Mouse (Mus musculus): ENCODE data around the gene Lrp2bp.

The Lrp2bp gene

GRCm38 (mm10) chr8:45999138-45999783, at the start of gene Lrp2bp:
Gene Lrp2bp, plus strand, starts transcription at chr8:45999303.
- peaks cover 28% of the 10 kb centered on the region for H3K36me3 ChIP-seq (ENCODE audit: insufficient read depth, low read length)
- H3K27me3 ChIP-seq (ENCODE audit: insufficient read depth, low read length), result no peaks in the 10 kb centered on the region
- TF ChIP-seq CTCF (conservative IDR thresholded peaks at IDR 0.05; ENCODE audit: low read length) (no peak), NANOG (IDR thresholded peaks at IDR 0.05; ENCODE audit: borderline replicate concordance, low read length) (no peak), POU5F1 (IDR thresholded peaks at IDR 0.05; ENCODE audit: borderline replicate concordance, low read length) (no peak)
- peaks cover 10% of the 10 kb centered on the region for H3K4me1 ChIP-seq (replicated peaks; ENCODE audit: low read depth, low read length)
- H3K9me3 ChIP-seq (ENCODE audit: low read length), result peaks cover 23% of the 10 kb centered on the region
- peak within 1 kb of the TSS; percentile 80 for H3K4me3 ChIP-seq (replicated peaks; ENCODE audit: low read length)

- no peak for TF ChIP-seq CTCF (conservative IDR thresholded peaks at IDR 0.05; ENCODE audit: low read length)
- TF ChIP-seq NANOG (IDR thresholded peaks at IDR 0.05; ENCODE audit: borderline replicate concordance, low read length), result peak; percentile 82
- H3K9me3 ChIP-seq (ENCODE audit: low read length), result peaks cover 10% of the 10 kb centered on the region
- no peak overlapping the region for H3K4me3 ChIP-seq (replicated peaks; ENCODE audit: low read length)
- no peaks in the 10 kb centered on the region for H3K4me1 ChIP-seq (replicated peaks; ENCODE audit: low read depth, low read length)
- H3K36me3 ChIP-seq (ENCODE audit: insufficient read depth, low read length), result no peaks in the 10 kb centered on the region
- no peaks in the 10 kb centered on the region for H3K27me3 ChIP-seq (ENCODE audit: insufficient read depth, low read length)
These were observed 48.5 kb upstream of the Lrp2bp start for GRCm38 (mm10) chr8:45950622-45951021.

- TF ChIP-seq POU5F1 (IDR thresholded peaks at IDR 0.05; ENCODE audit: borderline replicate concordance, low read length), result no peak
- TF ChIP-seq CTCF (conservative IDR thresholded peaks at IDR 0.05; ENCODE audit: low read length), result peak; percentile 43
- TF ChIP-seq NANOG (IDR thresholded peaks at IDR 0.05; ENCODE audit: borderline replicate concordance, low read length), result no peak
- H3K4me1 ChIP-seq (replicated peaks; ENCODE audit: low read depth, low read length), result 0 out of 2 replicates have a peak, but pooled peaks cover 3% of the 10 kb centered on the region
- H3K27me3 ChIP-seq (ENCODE audit: insufficient read depth, low read length), result no peaks in the 10 kb centered on the region
- no peak overlapping the region for H3K4me3 ChIP-seq (replicated peaks; ENCODE audit: low read length)
- peaks cover 44% of the 10 kb centered on the region for H3K9me3 ChIP-seq (ENCODE audit: low read length)
- no peaks in the 10 kb centered on the region for H3K36me3 ChIP-seq (ENCODE audit: insufficient read depth, low read length)
These were observed 28.2 kb upstream of the Lrp2bp start for GRCm38 (mm10) chr8:45970894-45971293.

GRCm38 (mm10) chr8:45973988-45974505, 25.1 kb upstream of the Lrp2bp start:
- H3K4me1 ChIP-seq (replicated peaks; ENCODE audit: low read depth, low read length), result 0 out of 2 replicates have a peak, but pooled peaks cover 3% of the 10 kb centered on the region
- peaks cover 59% of the 10 kb centered on the region for H3K9me3 ChIP-seq (ENCODE audit: low read length)
- H3K36me3 ChIP-seq (ENCODE audit: insufficient read depth, low read length), result peaks cover 5% of the 10 kb centered on the region; the same call in 1 of the 2 replicates
- TF ChIP-seq POU5F1 (IDR thresholded peaks at IDR 0.05; ENCODE audit: borderline replicate concordance, low read length) (no peak), NANOG (IDR thresholded peaks at IDR 0.05; ENCODE audit: borderline replicate concordance, low read length) (no peak), CTCF (conservative IDR thresholded peaks at IDR 0.05; ENCODE audit: low read length) (no peak)
- H3K27me3 ChIP-seq (ENCODE audit: insufficient read depth, low read length), result no peaks in the 10 kb centered on the region
- no peak overlapping the region for H3K4me3 ChIP-seq (replicated peaks; ENCODE audit: low read length)

GRCm38 (mm10) chr8:45975126-45975836, 23.8 kb upstream of the Lrp2bp start, which contains the start of the genes 1700029J07Rik and Ufsp2:
Gene 1700029J07Rik, minus strand, starts transcription at chr8:45975252.
Gene Ufsp2, plus strand, starts transcription at chr8:45975528.
- H3K4me3 ChIP-seq (replicated peaks; ENCODE audit: low read length), result peak within 1 kb of the TSS; percentile 77
- H3K36me3 ChIP-seq (ENCODE audit: insufficient read depth, low read length), result peaks cover 5% of the 10 kb centered on the region; the same call in 1 of the 2 replicates
- no peaks in the 10 kb centered on the region for H3K27me3 ChIP-seq (ENCODE audit: insufficient read depth, low read length)
- TF ChIP-seq POU5F1 (IDR thresholded peaks at IDR 0.05; ENCODE audit: borderline replicate concordance, low read length) (no peak), CTCF (conservative IDR thresholded peaks at IDR 0.05; ENCODE audit: low read length) (no peak), NANOG (IDR thresholded peaks at IDR 0.05; ENCODE audit: borderline replicate concordance, low read length) (no peak)
- H3K9me3 ChIP-seq (ENCODE audit: low read length), result peaks cover 59% of the 10 kb centered on the region
- H3K4me1 ChIP-seq (replicated peaks; ENCODE audit: low read depth, low read length), result 0 out of 2 replicates have a peak, but pooled peaks cover 3% of the 10 kb centered on the region

- Histone ChIP-seq H3K4me3 (replicated peaks; ENCODE audit: low read length) (peak overlapping the region; percentile 77), H3K27me3 (ENCODE audit: insufficient read depth, low read length) (no peaks in the 10 kb centered on the region), H3K36me3 (ENCODE audit: insufficient read depth, low read length) (peaks cover 8% of the 10 kb centered on the region; the same call in 1 of the 2 replicates), H3K4me1 (replicated peaks; ENCODE audit: low read depth, low read length) (0 out of 2 replicates have a peak, but pooled peaks cover 3% of the 10 kb centered on the region), H3K9me3 (ENCODE audit: low read length) (peaks cover 56% of the 10 kb centered on the region)
- TF ChIP-seq NANOG (IDR thresholded peaks at IDR 0.05; ENCODE audit: borderline replicate concordance, low read length), result no peak
- TF ChIP-seq CTCF (conservative IDR thresholded peaks at IDR 0.05; ENCODE audit: low read length), result no peak
- TF ChIP-seq POU5F1 (IDR thresholded peaks at IDR 0.05; ENCODE audit: borderline replicate concordance, low read length), result no peak
These were observed 23.1 kb upstream of the Lrp2bp start for GRCm38 (mm10) chr8:45975837-45976468.

GRCm38 (mm10) chr8:45986665-45987064, 12.4 kb upstream of the Lrp2bp start:
- Histone ChIP-seq H3K9me3 (ENCODE audit: low read length) (no peaks in the 10 kb centered on the region), H3K4me3 (replicated peaks; ENCODE audit: low read length) (no peak overlapping the region), H3K4me1 (replicated peaks; ENCODE audit: low read depth, low read length) (0 out of 2 replicates have a peak, but pooled peaks cover 4% of the 10 kb centered on the region), H3K36me3 (ENCODE audit: insufficient read depth, low read length) (peaks cover 10% of the 10 kb centered on the region; the same call in 1 of the 2 replicates), H3K27me3 (ENCODE audit: insufficient read depth, low read length) (no peaks in the 10 kb centered on the region)
- TF ChIP-seq POU5F1 (IDR thresholded peaks at IDR 0.05; ENCODE audit: borderline replicate concordance, low read length) (no peak), NANOG (IDR thresholded peaks at IDR 0.05; ENCODE audit: borderline replicate concordance, low read length) (no peak)

GRCm38 (mm10) chr8:45988189-45988588, 10.9 kb upstream of the Lrp2bp start:
- H3K4me3 ChIP-seq (replicated peaks; ENCODE audit: low read length), result no peak overlapping the region
- no peaks in the 10 kb centered on the region for H3K9me3 ChIP-seq (ENCODE audit: low read length)
- no peaks in the 10 kb centered on the region for H3K27me3 ChIP-seq (ENCODE audit: insufficient read depth, low read length)
- peaks cover 10% of the 10 kb centered on the region; the same call in 1 of the 2 replicates for H3K36me3 ChIP-seq (ENCODE audit: insufficient read depth, low read length)
- H3K4me1 ChIP-seq (replicated peaks; ENCODE audit: low read depth, low read length), result 0 out of 2 replicates have a peak, but pooled peaks cover 4% of the 10 kb centered on the region
- TF ChIP-seq CTCF (conservative IDR thresholded peaks at IDR 0.05; ENCODE audit: low read length) (no peak), NANOG (IDR thresholded peaks at IDR 0.05; ENCODE audit: borderline replicate concordance, low read length) (no peak), POU5F1 (IDR thresholded peaks at IDR 0.05; ENCODE audit: borderline replicate concordance, low read length) (no peak)
